Mouse (Mus musculus) forebrain, embryonic 13.5 days (tissue): Measurements from ENCODE around the gene Mrps21. TPM values are rescaled to one million over a fixed set of nuclear protein-coding genes. Genes with fewer than 3 reads are reported as not detected.

Experiments
- ATAC-seq: fragments of 200-750 bp; cut with Nextera tagmentation; 2 replicates; pipeline ENCODE4 v1.8.0; 2017
- H3K27ac ChIP-seq: fragments of 300-500 bp; sonication (generic); 2 replicates; pipeline ENCODE4 v1.5.1; 2015; ENCODE audit warnings: inconsistent platforms, mild to moderate bottlenecking, moderate library complexity
- H3K27me3 ChIP-seq: fragments of 300-500 bp; sonication (generic); 2 replicates; pipeline ENCODE4 v1.6.1; 2015; ENCODE audit warnings: mild to moderate bottlenecking, inconsistent platforms
- H3K36me3 ChIP-seq: fragments of 300-500 bp; sonication (generic); 2 replicates; pipeline ENCODE4 v1.6.1; 2015; ENCODE audit warnings: mild to moderate bottlenecking, inconsistent platforms; ENCODE audit not compliant: poor library complexity, severe bottlenecking
- H3K4me1 ChIP-seq: fragments of 300-500 bp; sonication (generic); 2 replicates; pipeline ENCODE4 v1.6.1; 2015; ENCODE audit warnings: inconsistent platforms
- H3K4me2 ChIP-seq: fragments of 300-500 bp; sonication (generic); 2 replicates; pipeline ENCODE4 v1.6.1; 2015; ENCODE audit warnings: inconsistent platforms, mild to moderate bottlenecking, moderate library complexity
- H3K4me3 ChIP-seq: fragments of 300-500 bp; sonication (generic); 2 replicates; pipeline ENCODE4 v1.5.1; 2015; ENCODE audit warnings: mild to moderate bottlenecking, inconsistent platforms
- H3K9ac ChIP-seq: fragments of 300-500 bp; sonication (generic); 2 replicates; pipeline ENCODE4 v1.6.1; 2015; ENCODE audit warnings: mild to moderate bottlenecking, inconsistent platforms
- H3K9me3 ChIP-seq: fragments of 300-500 bp; sonication (generic); replicated peaks from 2 replicates; pipeline ENCODE4 v1.6.1; 2016; ENCODE audit warnings: inconsistent platforms
- WGBS: fragments of 180-500 bp; shearing (Covaris S2); methylation state at CpG from one replicate; pipeline ENCODE4 v1.1.7; 2015; 5-methylcytosine and 5-hydroxymethylcytosine counted together
- polyA plus RNA-seq: library from polyadenylated mRNA; unstranded; fragments of >200 nt; fragmentation: Nextera tagmentation; extraction: Ambion mirVana; gene quantifications from 2 replicates; pipeline ENCODE4 v1.2.1, GENCODE M21; 2015

The Mrps21 gene
- polyA plus RNA-seq, 1 experiment from 2014 or later, result 380 TPM

DNA sequence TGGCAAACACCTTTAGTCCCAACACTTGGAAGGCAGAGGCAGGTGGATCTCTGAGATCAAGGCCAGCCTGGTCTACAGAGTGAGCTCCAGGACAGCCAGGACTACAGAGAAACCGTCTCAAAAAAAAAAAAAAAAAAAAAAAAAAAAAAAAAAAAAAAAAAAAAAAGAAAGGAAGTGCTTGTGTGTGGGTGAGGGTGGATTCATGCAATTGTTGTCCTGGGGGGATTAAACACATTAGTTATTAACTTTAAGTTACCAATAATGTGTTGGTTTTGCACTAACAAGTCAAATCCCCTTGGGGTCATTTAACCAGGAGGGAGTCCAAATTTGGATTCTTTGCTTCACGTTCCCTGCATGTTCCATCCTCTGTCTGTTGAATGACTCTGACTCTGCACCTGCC, 45.0 kb downstream of the Mrps21 start:
- Histone ChIP-seq H3K4me1 (peaks cover under 1% of the 10 kb centered on the region; the same call in 1 of the 2 replicates), H3K9ac (no peak overlapping the region), H3K4me3 (no peak overlapping the region), H3K27me3 (no peaks in the 10 kb centered on the region), H3K4me2 (no peak overlapping the region), H3K27ac (no peak overlapping the region), H3K9me3 (no peaks in the 10 kb centered on the region), H3K36me3 (peaks cover 38% of the 10 kb centered on the region)
- WGBS, result 80% methylated on average over 2 of the region's 2 CpGs
- ATAC-seq, result no peak

DNA sequence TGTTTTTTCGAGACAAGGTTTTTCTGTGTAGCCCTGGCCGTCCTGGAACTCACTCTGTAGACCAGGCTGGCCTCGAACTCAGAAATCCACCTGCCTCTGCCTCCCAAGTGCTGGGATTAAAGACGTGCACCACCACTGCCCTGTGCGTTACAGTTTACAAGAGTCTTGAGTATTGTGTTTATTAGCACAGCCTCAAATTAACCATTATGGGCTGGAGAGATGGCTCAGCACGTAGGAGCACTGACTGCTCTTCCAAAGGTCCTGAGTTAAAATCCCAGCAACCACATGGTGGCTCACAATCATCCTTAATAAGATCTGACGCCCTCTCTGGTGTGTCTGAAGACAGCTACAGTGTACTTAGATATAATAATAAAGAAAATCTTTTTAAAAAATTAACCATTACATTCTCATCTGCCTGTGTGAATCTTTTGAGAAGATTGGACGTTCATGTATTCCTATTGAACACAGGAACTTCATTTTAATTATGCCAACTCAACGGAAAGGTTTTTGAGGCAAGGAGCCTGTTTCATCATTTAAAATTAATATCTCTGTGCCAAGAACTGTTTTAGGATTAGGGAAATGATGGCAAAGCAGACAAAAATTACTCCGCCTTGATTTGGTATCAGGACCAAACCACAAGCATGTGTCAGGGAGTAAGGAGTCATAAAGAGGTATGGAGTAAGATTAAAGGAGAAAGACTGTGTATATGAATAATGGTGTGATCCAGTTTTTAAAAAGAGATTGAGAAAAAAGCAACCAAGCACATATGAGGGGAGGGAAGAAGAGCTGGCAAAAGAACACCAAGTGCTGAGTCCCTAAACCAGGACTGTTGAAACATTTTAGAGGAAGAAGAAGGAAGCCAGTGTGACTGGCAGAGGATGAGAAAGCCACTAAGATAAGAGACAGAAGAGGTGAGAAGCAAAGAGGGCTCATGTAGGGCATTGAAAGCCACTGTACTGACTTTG, 51.0 kb downstream of the Mrps21 start:
- ATAC-seq, result peak; percentile 3; the same call in 1 of the 2 replicates
- no peaks in the 10 kb centered on the region for H3K9me3 ChIP-seq
- WGBS, result 41% methylated on average over 10 of the region's 10 CpGs

DNA sequence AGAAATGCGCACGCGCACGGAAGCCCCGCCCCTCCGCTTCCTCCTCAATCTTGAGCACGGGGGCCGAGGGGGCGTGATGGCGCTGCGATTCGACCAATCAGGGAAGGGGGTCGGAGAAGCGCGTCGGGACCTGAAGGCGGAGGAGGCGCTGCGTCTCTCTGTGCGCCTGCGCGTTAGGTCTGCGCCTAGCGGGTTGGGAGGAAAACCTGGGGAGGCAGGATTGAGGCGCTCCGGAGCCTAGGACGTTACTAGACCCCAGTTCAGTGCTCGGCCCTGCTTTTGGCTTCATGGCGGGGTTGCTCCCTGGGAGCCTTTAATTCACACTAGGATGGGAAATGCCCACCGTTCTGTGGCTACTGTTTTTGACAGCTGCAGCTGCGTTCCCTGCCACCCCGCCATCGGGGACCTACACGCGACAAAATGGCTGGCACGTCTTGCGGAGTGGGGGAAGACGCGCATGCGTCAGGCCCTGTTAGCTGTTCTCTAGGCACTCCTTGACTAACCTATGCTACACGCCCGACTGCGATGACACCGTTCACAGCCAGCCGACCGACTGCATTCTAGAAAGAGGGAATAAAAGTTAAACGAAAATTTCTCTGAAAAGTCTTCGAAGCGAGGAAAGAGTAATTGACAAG, 51.9 kb downstream of the Mrps21 start:
- Histone ChIP-seq H3K27ac (peak overlapping the region; percentile 100), H3K4me3 (peak overlapping the region; percentile 78), H3K9me3 (no peaks in the 10 kb centered on the region), H3K4me1 (peaks cover 38% of the 10 kb centered on the region), H3K4me2 (peak overlapping the region; percentile 62), H3K27me3 (no peaks in the 10 kb centered on the region), H3K9ac (peak overlapping the region; percentile 79), H3K36me3 (no peaks in the 10 kb centered on the region)
- ATAC-seq, result peak; percentile 97
- under 1% methylated on average over 45 of the region's 49 CpGs for WGBS

More for the DNA sequence above, 51.0 kb downstream of the Mrps21 start:
- Histone ChIP-seq H3K4me3 (peak overlapping the region; percentile 78), H3K9ac (peak overlapping the region; percentile 79), H3K4me1 (peaks cover 35% of the 10 kb centered on the region), H3K4me2 (peak overlapping the region; percentile 62), H3K27ac (peak overlapping the region; percentile 100), H3K27me3 (no peaks in the 10 kb centered on the region), H3K36me3 (no peaks in the 10 kb centered on the region)

DNA sequence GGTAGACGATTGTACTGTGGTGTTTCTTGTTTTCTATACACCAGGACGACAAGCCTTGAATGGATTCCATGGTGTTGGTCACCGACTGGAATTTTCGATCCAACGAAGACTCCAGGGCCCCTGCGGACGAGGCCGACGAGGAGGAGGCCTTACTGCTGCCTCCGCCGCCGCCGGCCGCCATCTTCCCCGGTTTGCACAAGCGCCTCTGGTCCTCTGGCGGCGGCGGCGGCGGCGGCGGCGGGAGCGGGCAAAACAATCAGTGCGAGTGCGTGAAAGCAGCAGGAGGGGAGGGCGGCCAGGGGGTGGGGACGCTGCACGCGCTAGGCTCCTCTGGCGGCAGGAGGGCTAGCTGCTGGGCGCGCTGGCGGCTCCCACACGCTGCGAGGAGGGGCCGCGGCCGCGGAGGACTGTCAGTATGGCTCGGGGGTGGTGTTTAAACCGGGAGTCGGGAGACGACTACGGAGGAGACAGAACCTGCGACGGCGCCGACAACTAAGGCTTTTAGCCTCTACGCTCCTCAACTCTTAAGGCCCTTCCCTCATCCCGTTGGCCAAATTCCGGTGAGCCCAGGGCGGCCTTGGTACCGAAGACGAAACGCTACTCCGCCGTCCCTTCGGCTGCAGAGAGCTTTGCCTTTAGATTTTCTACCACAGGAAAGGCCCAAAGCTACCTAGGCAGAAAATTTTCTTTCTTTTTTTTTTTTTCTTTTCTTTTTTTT, 52.6 kb downstream of the Mrps21 start, which contains the start of gene Rprd2:
Gene Rprd2, minus strand, starts transcription at position 293 of the 718 bp plus-strand sequence.
- Histone ChIP-seq H3K27me3 (no peaks in the 10 kb centered on the region), H3K27ac (peak within 1 kb of the TSS; percentile 100), H3K4me3 (peak within 1 kb of the TSS; percentile 78), H3K36me3 (no peaks in the 10 kb centered on the region), H3K4me1 (peaks cover 38% of the 10 kb centered on the region), H3K9ac (peak within 1 kb of the TSS; percentile 94), H3K9me3 (no peaks in the 10 kb centered on the region), H3K4me2 (peak within 1 kb of the TSS; percentile 74)
- ATAC-seq, result peak; percentile 55
- WGBS, result under 1% methylated on average over 60 of the region's 60 CpGs

DNA sequence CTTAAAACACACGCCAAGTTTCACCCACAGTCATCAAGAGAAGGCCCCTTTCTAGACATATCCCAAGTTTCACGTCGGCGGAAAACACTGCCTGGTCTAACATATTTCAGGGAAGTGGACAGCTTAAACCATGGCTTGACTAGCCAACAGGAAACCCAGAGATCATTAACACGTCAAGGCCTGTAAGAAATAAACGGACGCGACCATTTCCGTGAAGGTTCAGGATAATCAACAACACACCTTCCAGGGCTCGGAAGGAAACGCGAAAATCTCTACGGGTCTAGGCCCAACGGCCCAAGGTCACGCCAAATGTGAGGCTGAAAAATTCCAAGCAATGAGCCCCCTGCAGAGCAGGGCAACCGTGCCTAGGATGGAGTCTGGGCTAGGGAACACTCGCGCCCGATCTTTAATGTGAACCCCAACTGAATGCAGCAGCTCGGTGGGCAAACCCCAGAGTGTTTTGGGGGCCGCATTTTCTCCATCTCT, 53.2 kb downstream of the Mrps21 start:
- H3K4me2 ChIP-seq, result peak overlapping the region; percentile 74
- peak overlapping the region; percentile 100 for H3K27ac ChIP-seq
- peak overlapping the region; percentile 94 for H3K9ac ChIP-seq
- no peaks in the 10 kb centered on the region for H3K36me3 ChIP-seq
- H3K4me1 ChIP-seq, result peaks cover 38% of the 10 kb centered on the region
- 0 out of 2 replicates have a peak, but pooled peaks have one; percentile 0 for ATAC-seq
- WGBS, result under 1% methylated on average over 21 of the region's 21 CpGs
- H3K27me3 ChIP-seq, result no peaks in the 10 kb centered on the region
- H3K9me3 ChIP-seq, result no peaks in the 10 kb centered on the region
- H3K4me3 ChIP-seq, result peak overlapping the region; percentile 78

DNA sequence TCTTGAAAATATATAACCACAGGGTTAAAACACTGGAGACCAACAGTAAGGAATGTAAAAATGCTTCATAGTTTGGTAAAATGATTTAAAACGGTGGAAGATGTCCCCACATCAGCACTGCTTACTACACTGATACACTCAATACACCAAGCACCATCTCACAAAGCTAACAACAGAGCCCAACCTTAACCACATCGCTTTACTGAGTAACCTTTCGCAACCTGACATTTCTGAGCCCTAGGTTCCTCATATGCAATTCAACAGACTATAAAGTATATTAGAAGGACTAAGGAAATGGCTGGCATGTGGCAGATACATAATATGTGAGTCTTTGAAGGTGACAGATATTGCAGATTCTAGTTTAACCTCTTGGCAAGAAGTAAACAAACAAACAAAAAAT, 54.6 kb downstream of the Mrps21 start:
- Histone ChIP-seq H3K4me3 (peak overlapping the region; percentile 22), H3K9me3 (no peaks in the 10 kb centered on the region), H3K27ac (no peak overlapping the region), H3K4me2 (peak overlapping the region; percentile 46), H3K27me3 (no peaks in the 10 kb centered on the region), H3K36me3 (peaks cover 5% of the 10 kb centered on the region; the same call in 1 of the 2 replicates), H3K9ac (no peak overlapping the region), H3K4me1 (peaks cover 38% of the 10 kb centered on the region)
- no peak for ATAC-seq
- WGBS, result 89% methylated on average over 3 of the region's 3 CpGs

Other genes with a start within 250 kb of the Mrps21 start
- 98.1 and 108 TPM in 2 replicates for gene Ensa, start 246.5 kb downstream of the Mrps21 start, polyA plus RNA-seq
- gene Mcl1, start 212.7 kb downstream of the Mrps21 start, polyA plus RNA-seq, result 40.3 and 44.0 TPM in 2 replicates
- gene Adamtsl4, start 183.6 kb downstream of the Mrps21 start, polyA plus RNA-seq, result 0.53 and 0.80 TPM in 2 replicates
- gene Ecm1, start 131.9 kb downstream of the Mrps21 start, polyA plus RNA-seq, result 9.5 and 12.2 TPM in 2 replicates
- 42.8 and 50.9 TPM in 2 replicates for gene Tars2, start 111.3 kb downstream of the Mrps21 start, polyA plus RNA-seq
- 22.7 and 23.5 TPM in 2 replicates for gene Rprd2, start 52.7 kb downstream of the Mrps21 start, polyA plus RNA-seq
- gene Prpf3, start 15.6 kb downstream of the Mrps21 start, polyA plus RNA-seq, result 50.9 and 53.0 TPM in 2 replicates
- gene Ciart, start 10.7 kb upstream of the Mrps21 start, polyA plus RNA-seq, result 5.2 and 5.4 TPM in 2 replicates
- 11.8 and 12.4 TPM in 2 replicates for gene BC028528, start 20.5 kb upstream of the Mrps21 start, polyA plus RNA-seq
- gene Aph1a, start 22.4 kb upstream of the Mrps21 start, polyA plus RNA-seq, result 28.3 and 34.4 TPM in 2 replicates
- gene Car14, start 33.2 kb upstream of the Mrps21 start, polyA plus RNA-seq, result 23.1 and 27.4 TPM in 2 replicates
- gene Anp32e, start 57.7 kb upstream of the Mrps21 start, polyA plus RNA-seq, result 322 and 341 TPM in 2 replicates
- gene Plekho1, start 124.5 kb upstream of the Mrps21 start, polyA plus RNA-seq, result 80.4 and 85.1 TPM in 2 replicates
- gene Vps45, start 186.9 kb upstream of the Mrps21 start, polyA plus RNA-seq, result 51.9 and 62.2 TPM in 2 replicates
- gene Otud7b, start 233.0 kb upstream of the Mrps21 start, polyA plus RNA-seq, result 11.9 and 12.4 TPM in 2 replicates